In the genomic region with DNA sequence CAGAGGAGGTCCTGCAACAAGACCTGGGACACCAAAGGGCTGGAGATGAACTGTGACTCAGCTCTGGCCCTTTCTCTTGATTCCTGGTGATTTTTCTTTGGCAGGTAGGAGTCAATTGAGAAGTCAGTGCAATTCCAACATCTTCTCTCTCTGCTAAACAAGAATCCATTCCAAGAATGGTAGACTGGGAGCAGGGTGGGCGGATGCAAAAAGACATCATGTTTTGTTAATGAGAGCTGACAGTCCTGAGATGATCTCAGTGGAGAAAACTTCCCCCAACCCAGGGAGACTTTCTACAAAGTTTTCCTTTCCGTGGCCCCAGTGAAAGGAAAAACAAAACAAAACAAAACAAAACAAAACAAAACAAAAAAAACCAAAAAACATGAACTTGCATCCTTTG, we compare ENCODE assay signal across 27 mouse cellular contexts. TPM values are rescaled to one million over a fixed set of nuclear protein-coding genes. Genes with fewer than 3 reads are reported as not detected.
"Had no signal": no experiment of that assay in that cellular context is flagged by ENCODE, and none has a peak within 500 bp of the region (broad histone marks: within the 10 kb centered on the region; RNA-seq: fewer than 3 reads in every experiment).

No protein-coding gene starts in this region.

- H3K4me1 ChIP-seq: embryonic facial prominence, embryonic 10.5 days; embryonic facial prominence, embryonic 12.5 days; embryonic facial prominence, embryonic 13.5 days; forebrain, embryonic 12.5 days; forebrain, embryonic 13.5 days; forebrain, embryonic 15.5 days had no signal

- H3K27ac ChIP-seq: embryonic facial prominence, embryonic 10.5 days; embryonic facial prominence, embryonic 12.5 days; embryonic facial prominence, embryonic 13.5 days; embryonic facial prominence, embryonic 15.5 days; forebrain, embryonic 10.5 days; forebrain, embryonic 12.5 days; forebrain, embryonic 13.5 days; forebrain, embryonic 15.5 days; gastrocnemius, adult 2 months; heart, adult 2 months had no signal

- H3K4me2 ChIP-seq: embryonic facial prominence, embryonic 12.5 days; embryonic facial prominence, embryonic 13.5 days; embryonic facial prominence, embryonic 15.5 days; forebrain, embryonic 12.5 days; forebrain, embryonic 13.5 days; forebrain, embryonic 15.5 days had no signal

- H3K9ac ChIP-seq: embryonic facial prominence, embryonic 12.5 days; embryonic facial prominence, embryonic 13.5 days; embryonic facial prominence, embryonic 15.5 days; forebrain, embryonic 12.5 days; forebrain, embryonic 13.5 days; forebrain, embryonic 15.5 days; forebrain, postnatal 0 days had no signal

- H3K4me3 ChIP-seq: embryonic facial prominence, embryonic 10.5 days; embryonic facial prominence, embryonic 12.5 days; embryonic facial prominence, embryonic 13.5 days; embryonic facial prominence, embryonic 15.5 days; erythroblast, embryonic 14.5 days; forebrain, embryonic 10.5 days; forebrain, embryonic 12.5 days; forebrain, embryonic 13.5 days; forebrain, embryonic 15.5 days; gastrocnemius, adult 2 months; heart, adult 2 months had no signal

- H3K36me3 ChIP-seq: embryonic facial prominence, embryonic 10.5 days; embryonic facial prominence, embryonic 12.5 days; embryonic facial prominence, embryonic 13.5 days; embryonic facial prominence, embryonic 15.5 days; forebrain, embryonic 10.5 days; forebrain, embryonic 12.5 days; forebrain, embryonic 15.5 days had no signal

- H3K27me3 ChIP-seq: embryonic facial prominence, embryonic 12.5 days; embryonic facial prominence, embryonic 13.5 days; embryonic facial prominence, embryonic 15.5 days; forebrain, embryonic 12.5 days; forebrain, embryonic 13.5 days; forebrain, embryonic 15.5 days had no signal

- ATAC-seq: forebrain, embryonic 13.5 days; forebrain, embryonic 14.5 days; forebrain, embryonic 15.5 days; forebrain, embryonic 16.5 days; forebrain, postnatal 0 days had no signal

- DNase-seq: cerebellum, adult 8-10 months; cerebellum, adult 9-10 months; cerebellum, adult 9-11 months; cerebellum, postnatal 10 days; cerebellum, postnatal 14 days; cerebellum, postnatal 25 days; cerebellum, postnatal 36 days; embryo, embryonic 11 days; forebrain, postnatal 0 days; gastrocnemius, adult 2 months; gastrocnemius, postnatal 10 days; gastrocnemius, postnatal 14 days; gastrocnemius, postnatal 25 days; gastrocnemius, postnatal 36 days; heart, adult 18-20 months; heart, adult 2 months had no signal

- H3K9me3 ChIP-seq: embryonic facial prominence, embryonic 10.5 days; embryonic facial prominence, embryonic 12.5 days; embryonic facial prominence, embryonic 13.5 days; embryonic facial prominence, embryonic 15.5 days; forebrain, embryonic 10.5 days; forebrain, embryonic 12.5 days; forebrain, embryonic 13.5 days; forebrain, embryonic 15.5 days had no signal

RNA-seq across cellular contexts. Expression of a gene that starts 52.2 kb away (rescaled TPM):
- polyA plus RNA-seq: erythroblast, embryonic 14.5 days had no signal
